Mouse (Mus musculus) C2C12 (cell line): Measurements from ENCODE around the gene Gm11273. TPM values are rescaled to one million over a fixed set of nuclear protein-coding genes. Genes with fewer than 3 reads are reported as not detected.

ENCODE experiments used
- H3K27me3 ChIP-seq: one replicate; pipeline ENCODE4 v1.6.1; 2011; ENCODE audit not compliant: control insufficient read depth, insufficient read depth, insufficient read length
- H3K36me3 ChIP-seq: one replicate; pipeline ENCODE4 v1.6.1; 2011; ENCODE audit not compliant: control insufficient read depth, insufficient read depth
- H3K4me3 ChIP-seq: one replicate; pipeline ENCODE4 v1.5.1; 2011; ENCODE audit warnings: mild to moderate bottlenecking, control low read depth; ENCODE audit not compliant: poor library complexity, insufficient read depth, severe bottlenecking
- H3K79me2 ChIP-seq: one replicate; pipeline ENCODE4 v1.6.1; 2011; ENCODE audit not compliant: control insufficient read depth, insufficient read depth
- H3K79me3 ChIP-seq: one replicate; pipeline ENCODE4 v1.6.1; 2011; ENCODE audit warnings: low read depth, control low read depth
- H3ac ChIP-seq: one replicate; pipeline ENCODE3; 2011; ENCODE audit warnings: low read depth; ENCODE audit not compliant: control insufficient read depth, insufficient read length
- CEBPB ChIP-seq: IDR thresholded peaks from one replicate; pipeline ENCODE4 v1.6.1; 2011; ENCODE audit warnings: low read depth, mild to moderate bottlenecking, control low read depth, moderate library complexity
- CTCF ChIP-seq: IDR thresholded peaks from one replicate; pipeline ENCODE4 v1.5.1; 2011; ENCODE audit not compliant: control insufficient read depth, insufficient read depth, insufficient read length
- FOSL1 ChIP-seq: IDR thresholded peaks from one replicate; pipeline ENCODE4 v1.8.0; 2011; ENCODE audit warnings: mild to moderate bottlenecking, low read length; ENCODE audit not compliant: poor library complexity, insufficient read depth, severe bottlenecking
- MAX ChIP-seq: IDR thresholded peaks from one replicate; pipeline ENCODE4 v1.6.1; 2011; ENCODE audit warnings: mild to moderate bottlenecking, control low read depth
- MYOD1 ChIP-seq: IDR thresholded peaks from one replicate; pipeline ENCODE4 v1.6.1; 2011; ENCODE audit warnings: low read depth; ENCODE audit not compliant: control insufficient read depth, insufficient read length
- MYOG ChIP-seq: IDR thresholded peaks from one replicate; pipeline ENCODE4 v1.6.1; 2011; ENCODE audit not compliant: control insufficient read depth, insufficient read length; ENCODE audit errors: extremely low read depth
- USF1 ChIP-seq: IDR thresholded peaks from one replicate; pipeline ENCODE4 v1.6.1; 2011; ENCODE audit warnings: low read depth, mild to moderate bottlenecking, control low read depth, moderate library complexity
- polyA plus RNA-seq: library from polyadenylated mRNA; unstranded; fragments of >200 nt; fragmentation: generic; extraction: Trizol; gene quantifications from one replicate; pipeline ENCODE4 v1.2.1, GENCODE M21; 2012; ENCODE audit warnings: missing spikeins

Gene Gm11273
- polyA plus RNA-seq, 1 experiment: 22.1 TPM

DNA sequence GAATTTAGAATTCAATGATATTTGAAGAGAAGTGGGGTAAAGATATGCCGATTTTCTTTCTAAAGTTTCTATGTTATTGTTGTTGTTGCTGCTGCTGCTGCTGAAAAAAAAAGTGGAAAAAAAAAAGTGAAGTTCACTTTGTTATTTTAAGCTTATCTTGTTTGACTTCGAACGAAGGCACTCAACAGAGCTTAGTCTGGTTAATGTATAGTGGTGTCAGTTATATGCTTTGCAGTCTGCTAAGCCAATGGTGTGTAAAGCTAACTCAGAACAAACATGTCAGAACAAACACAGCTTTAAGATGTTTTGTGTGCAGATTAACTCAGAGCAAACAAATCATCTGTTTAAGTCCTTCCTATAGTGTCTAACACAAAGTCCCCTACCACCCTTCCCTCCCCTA, 47.1 kb downstream of the Gm11273 start:
- peaks cover 3% of the 10 kb centered on the region for H3K36me3 ChIP-seq
- peaks cover 28% of the 10 kb centered on the region for H3K79me3 ChIP-seq
- H3ac ChIP-seq: no peak overlapping the region
- no peaks in the 10 kb centered on the region for H3K27me3 ChIP-seq
- H3K79me2 ChIP-seq: peaks cover 40% of the 10 kb centered on the region
- TF ChIP-seq USF1 (no peak), MYOD1 (no peak), CTCF (no peak), MYOG (no peak), CEBPB (no peak), FOSL1 (no peak), MAX (no peak)
- no peak overlapping the region for H3K4me3 ChIP-seq

- peaks cover 9% of the 10 kb centered on the region for H3K36me3 ChIP-seq
- peak within 1 kb of the TSS; percentile 50 for H3K4me3 ChIP-seq
- no peaks in the 10 kb centered on the region for H3K27me3 ChIP-seq
- peak within 1 kb of the TSS; percentile 75 for H3ac ChIP-seq
- H3K79me3 ChIP-seq: peaks cover 28% of the 10 kb centered on the region
- no peak for TF ChIP-seq MYOD1
- TF ChIP-seq USF1: no peak
- no peak for TF ChIP-seq FOSL1
- TF ChIP-seq MYOG: no peak
- TF ChIP-seq MAX: no peak
- no peak for TF ChIP-seq CEBPB
- TF ChIP-seq CTCF: no peak
- peaks cover 40% of the 10 kb centered on the region for H3K79me2 ChIP-seq
These were observed 47.8 kb downstream of the Gm11273 start, which contains the start of gene Zscan26 for GRCm38 (mm10) chr13:21453449-21453848. Zscan26 (minus strand) TSS chr13:21453730.

GRCm38 (mm10) chr13:21453042-21453441, 48.2 kb downstream of the Gm11273 start:
- no peaks in the 10 kb centered on the region for H3K27me3 ChIP-seq
- peaks cover 11% of the 10 kb centered on the region for H3K36me3 ChIP-seq
- peak overlapping the region; percentile 50 for H3K4me3 ChIP-seq
- peaks cover 28% of the 10 kb centered on the region for H3K79me3 ChIP-seq
- TF ChIP-seq CEBPB: no peak
- TF ChIP-seq FOSL1: no peak
- TF ChIP-seq USF1: no peak
- TF ChIP-seq CTCF: no peak
- no peak for TF ChIP-seq MYOG
- no peak for TF ChIP-seq MAX
- TF ChIP-seq MYOD1: no peak
- H3K79me2 ChIP-seq: peaks cover 40% of the 10 kb centered on the region
- H3ac ChIP-seq: peak overlapping the region; percentile 75

Other genes with a start within 250 kb of the Gm11273 start
- gene Gpx5, start 208.7 kb downstream of the Gm11273 start, polyA plus RNA-seq: not detected
- not detected for gene Gpx6, start 189.3 kb downstream of the Gm11273 start, polyA plus RNA-seq
- not detected for gene Olfr1367, start 154.5 kb downstream of the Gm11273 start, polyA plus RNA-seq
- 3.1 TPM for gene Zscan12, start 138.6 kb downstream of the Gm11273 start, polyA plus RNA-seq
- gene Zkscan3, start 98.7 kb downstream of the Gm11273 start, polyA plus RNA-seq: 10.2 TPM
- gene Pgbd1, start 60.4 kb downstream of the Gm11273 start, polyA plus RNA-seq: 0.20 TPM
- 3.5 TPM for gene Zscan26, start 47.7 kb downstream of the Gm11273 start, polyA plus RNA-seq
- 0.02 TPM for gene Nkapl, start 32.9 kb downstream of the Gm11273 start, polyA plus RNA-seq
- gene Zkscan4, start 22.5 kb downstream of the Gm11273 start, polyA plus RNA-seq: not detected
- not detected for gene Gm10065, start 22.0 kb downstream of the Gm11273 start, polyA plus RNA-seq
- gene AK157302, start 6.2 kb downstream of the Gm11273 start, polyA plus RNA-seq: 0.23 TPM
- gene Zkscan8, start 29.7 kb upstream of the Gm11273 start, polyA plus RNA-seq: 0.97 TPM
- gene Olfr1366, start 41.4 kb upstream of the Gm11273 start, polyA plus RNA-seq: 0.02 TPM
- not detected for gene Olfr1535, start 58.5 kb upstream of the Gm11273 start, polyA plus RNA-seq
- gene Olfr1364, start 80.3 kb upstream of the Gm11273 start, polyA plus RNA-seq: not detected
- gene Olfr1362, start 112.6 kb upstream of the Gm11273 start, polyA plus RNA-seq: not detected
- 0.01 TPM for gene Olfr11, start 141.1 kb upstream of the Gm11273 start, polyA plus RNA-seq
- gene Olfr1361, start 162.0 kb upstream of the Gm11273 start, polyA plus RNA-seq: not detected
- not detected for gene Olfr1360, start 176.0 kb upstream of the Gm11273 start, polyA plus RNA-seq
- gene Olfr1359, start 196.7 kb upstream of the Gm11273 start, polyA plus RNA-seq: not detected
- gene Hist1h2bl, start 214.7 kb upstream of the Gm11273 start, polyA plus RNA-seq: 9.1 TPM
- gene Hist1h2ai, start 215.0 kb upstream of the Gm11273 start, polyA plus RNA-seq: 15.6 TPM
- gene Hist1h3h, start 216.2 kb upstream of the Gm11273 start, polyA plus RNA-seq: 15.6 TPM
- 3.4 TPM for gene Hist1h2bm, start 220.6 kb upstream of the Gm11273 start, polyA plus RNA-seq
- gene Hist1h4j, start 233.6 kb upstream of the Gm11273 start, polyA plus RNA-seq: 2.9 TPM
- 10.3 TPM for gene Hist1h4k, start 249.1 kb upstream of the Gm11273 start, polyA plus RNA-seq